Mouse (Mus musculus): ENCODE measurements around the gene Arnt2. TPM values are rescaled to one million over a fixed set of nuclear protein-coding genes. Genes with fewer than 3 reads are reported as not detected.

Arnt2 gene
- polyA plus RNA-seq, 1 experiment, result 5.6 TPM

GRCm38 (mm10) chr7:84361086-84361684 lies 48.8 kb downstream of the Arnt2 start:
- TF ChIP-seq POLR2A (IDR thresholded peaks at IDR 0.05; ENCODE audit: control insufficient read depth, low read depth, low read length), result no peak
- no peak for TF ChIP-seq CTCF (IDR thresholded peaks at IDR 0.05; ENCODE audit: control insufficient read depth, insufficient read depth, insufficient replicate concordance, low read depth, low read length)
- Histone ChIP-seq H3K27me3 (ENCODE audit: control insufficient read depth, insufficient read depth, low read length) (no peaks in the 10 kb centered on the region), H3K4me1 (ENCODE audit: control insufficient read depth, insufficient read depth, low read length) (no peaks in the 10 kb centered on the region), H3K36me3 (ENCODE audit: control insufficient read depth, insufficient read depth, low read length) (no peaks in the 10 kb centered on the region), H3K4me3 (ENCODE audit: control insufficient read depth, low read depth, low read length) (no peak overlapping the region), H3K27ac (ENCODE audit: control insufficient read depth, insufficient read depth, low read depth, low read length) (no peak overlapping the region)

DNA sequence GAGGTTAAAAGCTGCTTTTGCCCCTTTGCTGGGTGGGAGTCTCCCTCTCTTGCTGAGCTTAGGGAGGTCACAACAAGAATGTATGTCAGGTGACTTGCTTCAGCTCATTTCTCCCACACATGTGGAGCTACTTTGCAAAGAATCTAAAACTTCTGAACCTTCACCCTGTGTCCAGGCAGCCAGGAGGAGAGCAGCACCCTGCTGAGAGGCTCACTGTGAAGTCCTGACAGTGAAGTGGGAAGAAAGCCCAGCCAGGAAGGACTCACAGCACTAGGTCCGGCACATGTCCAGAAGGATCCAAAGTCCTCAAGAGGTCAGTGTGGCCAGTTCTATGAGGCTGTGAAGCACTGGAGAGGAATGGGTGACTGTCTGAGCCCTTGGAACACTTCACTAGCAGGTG lies 51.5 kb downstream of the Arnt2 start:
- Histone ChIP-seq H3K4me3 (ENCODE audit: control insufficient read depth, low read depth, low read length) (no peak overlapping the region), H3K27ac (ENCODE audit: control insufficient read depth, insufficient read depth, low read depth, low read length) (no peak overlapping the region), H3K27me3 (ENCODE audit: control insufficient read depth, insufficient read depth, low read length) (no peaks in the 10 kb centered on the region), H3K4me1 (ENCODE audit: control insufficient read depth, insufficient read depth, low read length) (no peaks in the 10 kb centered on the region), H3K36me3 (ENCODE audit: control insufficient read depth, insufficient read depth, low read length) (no peaks in the 10 kb centered on the region)
- TF ChIP-seq POLR2A (IDR thresholded peaks at IDR 0.05; ENCODE audit: control insufficient read depth, low read depth, low read length) (no peak), CTCF (IDR thresholded peaks at IDR 0.05; ENCODE audit: control insufficient read depth, insufficient read depth, insufficient replicate concordance, low read depth, low read length) (no peak)

- H3K4me1 ChIP-seq (ENCODE audit: control insufficient read depth, insufficient read depth, low read length), result no peaks in the 10 kb centered on the region
- no peak overlapping the region for H3K27ac ChIP-seq (ENCODE audit: control insufficient read depth, insufficient read depth, low read depth, low read length)
- no peaks in the 10 kb centered on the region for H3K27me3 ChIP-seq (ENCODE audit: control insufficient read depth, insufficient read depth, low read length)
- TF ChIP-seq CTCF (IDR thresholded peaks at IDR 0.05; ENCODE audit: control insufficient read depth, insufficient read depth, insufficient replicate concordance, low read depth, low read length) (no peak), POLR2A (IDR thresholded peaks at IDR 0.05; ENCODE audit: control insufficient read depth, low read depth, low read length) (no peak)
- no peak overlapping the region for H3K4me3 ChIP-seq (ENCODE audit: control insufficient read depth, low read depth, low read length)
- H3K36me3 ChIP-seq (ENCODE audit: control insufficient read depth, insufficient read depth, low read length), result no peaks in the 10 kb centered on the region
Measured at GRCm38 (mm10) chr7:84355619-84356570, 54.1 kb downstream of the Arnt2 start.

DNA sequence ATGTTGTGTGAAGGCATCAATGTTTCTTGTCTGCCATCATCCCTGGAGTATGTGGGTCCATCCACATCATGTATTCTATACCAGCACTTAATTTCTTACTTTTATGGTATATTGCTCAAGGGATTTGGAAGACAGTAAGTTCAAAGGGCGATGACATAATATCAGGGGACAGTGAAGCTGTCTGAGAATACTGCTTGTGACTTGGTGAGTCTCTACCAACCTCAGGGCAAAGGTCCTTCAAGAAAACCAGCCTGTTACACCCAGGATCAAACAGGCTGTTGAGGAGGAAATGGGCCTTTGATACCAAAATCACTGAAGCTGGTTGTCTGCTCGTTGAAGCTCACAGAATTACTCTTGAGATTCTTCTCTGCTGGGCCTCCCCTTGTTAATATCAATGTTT lies 55.1 kb downstream of the Arnt2 start:
- Histone ChIP-seq H3K4me1 (ENCODE audit: control insufficient read depth, insufficient read depth, low read length) (no peaks in the 10 kb centered on the region), H3K36me3 (ENCODE audit: control insufficient read depth, insufficient read depth, low read length) (no peaks in the 10 kb centered on the region), H3K27me3 (ENCODE audit: control insufficient read depth, insufficient read depth, low read length) (no peaks in the 10 kb centered on the region), H3K4me3 (ENCODE audit: control insufficient read depth, low read depth, low read length) (no peak overlapping the region), H3K27ac (ENCODE audit: control insufficient read depth, insufficient read depth, low read depth, low read length) (no peak overlapping the region)
- TF ChIP-seq POLR2A (IDR thresholded peaks at IDR 0.05; ENCODE audit: control insufficient read depth, low read depth, low read length) (no peak), CTCF (IDR thresholded peaks at IDR 0.05; ENCODE audit: control insufficient read depth, insufficient read depth, insufficient replicate concordance, low read depth, low read length) (no peak)

DNA sequence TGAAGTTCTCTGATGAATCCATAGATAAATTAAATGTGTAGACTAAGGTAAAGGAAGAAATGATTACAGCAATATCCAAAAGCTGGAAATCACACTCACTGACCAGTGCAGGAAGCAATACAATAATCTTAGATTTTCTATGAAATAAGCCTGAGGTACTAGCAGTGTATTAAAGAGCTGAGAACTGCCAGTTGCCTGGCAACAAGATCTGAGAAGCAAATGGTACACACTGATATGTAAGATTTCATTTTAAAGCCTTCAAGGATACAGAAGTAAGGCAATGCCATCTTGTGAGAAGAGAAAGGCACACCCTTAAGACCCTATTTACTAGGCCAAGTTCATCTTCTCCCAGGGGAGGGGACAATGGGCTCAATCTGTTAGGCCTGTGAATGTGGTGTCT lies 59.4 kb downstream of the Arnt2 start:
- no peaks in the 10 kb centered on the region for H3K4me1 ChIP-seq (ENCODE audit: control insufficient read depth, insufficient read depth, low read length)
- TF ChIP-seq CTCF (IDR thresholded peaks at IDR 0.05; ENCODE audit: control insufficient read depth, insufficient read depth, insufficient replicate concordance, low read depth, low read length), result no peak
- H3K27me3 ChIP-seq (ENCODE audit: control insufficient read depth, insufficient read depth, low read length), result no peaks in the 10 kb centered on the region
- no peaks in the 10 kb centered on the region for H3K36me3 ChIP-seq (ENCODE audit: control insufficient read depth, insufficient read depth, low read length)
- no peak overlapping the region for H3K4me3 ChIP-seq (ENCODE audit: control insufficient read depth, low read depth, low read length)
- H3K27ac ChIP-seq (ENCODE audit: control insufficient read depth, insufficient read depth, low read depth, low read length), result no peak overlapping the region

DNA sequence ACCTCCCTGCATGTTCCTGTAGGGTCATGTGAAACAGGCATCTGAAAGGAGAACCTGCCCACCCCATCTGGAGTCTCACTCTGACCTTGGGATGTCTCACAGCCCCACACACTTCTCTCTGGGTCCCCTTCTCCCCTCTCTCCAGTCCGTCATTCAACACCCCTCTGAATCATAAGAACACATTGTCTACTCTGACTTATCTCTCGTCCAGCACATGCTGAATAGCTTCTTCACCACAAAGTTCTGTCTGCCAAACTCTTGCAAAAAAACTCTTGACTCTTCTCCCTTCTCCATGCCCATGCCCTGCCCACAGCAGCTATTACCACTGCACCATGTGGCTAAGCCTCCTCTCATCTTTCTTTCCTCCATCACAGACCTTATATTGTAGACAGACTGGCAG lies 60.0 kb downstream of the Arnt2 start:
- Histone ChIP-seq H3K4me1 (ENCODE audit: control insufficient read depth, insufficient read depth, low read length) (no peaks in the 10 kb centered on the region), H3K27ac (ENCODE audit: control insufficient read depth, insufficient read depth, low read depth, low read length) (no peak overlapping the region), H3K4me3 (ENCODE audit: control insufficient read depth, low read depth, low read length) (no peak overlapping the region), H3K27me3 (ENCODE audit: control insufficient read depth, insufficient read depth, low read length) (no peaks in the 10 kb centered on the region), H3K36me3 (ENCODE audit: control insufficient read depth, insufficient read depth, low read length) (no peaks in the 10 kb centered on the region)
- TF ChIP-seq POLR2A (IDR thresholded peaks at IDR 0.05; ENCODE audit: control insufficient read depth, low read depth, low read length) (no peak), CTCF (IDR thresholded peaks at IDR 0.05; ENCODE audit: control insufficient read depth, insufficient read depth, insufficient replicate concordance, low read depth, low read length) (no peak)

DNA sequence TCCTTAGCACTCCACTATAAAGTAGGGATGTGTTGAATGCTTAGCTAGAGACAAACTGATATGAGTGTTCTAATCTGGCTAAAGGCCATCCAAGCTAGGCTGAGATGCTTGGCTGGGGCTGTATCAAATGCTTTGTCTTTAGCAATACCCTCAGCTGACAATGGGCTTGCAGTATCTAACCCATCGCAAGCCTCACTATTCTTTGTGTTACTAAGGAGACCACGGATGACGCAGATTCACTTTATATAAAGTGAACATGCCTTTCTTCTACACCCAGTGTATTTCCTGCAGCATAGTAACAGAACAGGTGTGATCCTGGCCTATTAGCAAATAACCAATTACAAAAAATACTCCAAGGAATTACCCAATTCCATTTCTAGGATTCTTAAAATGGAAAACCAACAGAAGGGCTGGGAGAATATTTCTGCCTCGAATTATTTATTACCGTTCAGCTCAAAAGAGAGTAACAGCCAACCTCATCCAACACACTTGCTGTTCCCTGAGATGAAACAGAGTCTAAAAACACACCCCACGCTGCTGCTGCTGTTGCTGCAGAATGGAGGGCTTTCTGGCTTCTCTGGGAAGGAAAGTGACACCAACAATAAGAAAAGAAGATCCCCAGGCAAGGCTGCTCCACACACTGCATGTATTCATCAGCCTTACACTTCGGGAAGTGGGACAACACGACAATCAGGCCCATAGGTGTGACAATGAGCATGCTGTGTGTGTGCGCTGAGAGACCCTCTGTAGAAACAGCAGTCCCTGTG lies 61.6 kb downstream of the Arnt2 start:
- TF ChIP-seq CTCF (IDR thresholded peaks at IDR 0.05; ENCODE audit: control insufficient read depth, insufficient read depth, insufficient replicate concordance, low read depth, low read length) (no peak), POLR2A (IDR thresholded peaks at IDR 0.05; ENCODE audit: control insufficient read depth, low read depth, low read length) (no peak)
- H3K4me3 ChIP-seq (ENCODE audit: control insufficient read depth, low read depth, low read length), result no peak overlapping the region
- H3K27me3 ChIP-seq (ENCODE audit: control insufficient read depth, insufficient read depth, low read length), result no peaks in the 10 kb centered on the region
- no peaks in the 10 kb centered on the region for H3K36me3 ChIP-seq (ENCODE audit: control insufficient read depth, insufficient read depth, low read length)
- H3K27ac ChIP-seq (ENCODE audit: control insufficient read depth, insufficient read depth, low read depth, low read length), result no peak overlapping the region
- no peaks in the 10 kb centered on the region for H3K4me1 ChIP-seq (ENCODE audit: control insufficient read depth, insufficient read depth, low read length)

Data from testis, adult 2 months (tissue).